Mouse (Mus musculus) neural tube, embryonic 12.5 days (tissue): ENCODE results near the gene Prss40. TPM values are rescaled to one million over a fixed set of nuclear protein-coding genes. Genes with fewer than 3 reads are reported as not detected.

Source experiments
- ATAC-seq: fragments of 200-750 bp; cut with Nextera tagmentation; 2 replicates; pipeline ENCODE4 v1.8.0; 2017; ENCODE audit warnings: low read depth, mild to moderate bottlenecking, moderate TSS enrichment, moderate library complexity; ENCODE audit not compliant: low FRiP score
- H3K27ac ChIP-seq: fragments of 300-500 bp; sonication (generic); 2 replicates; pipeline ENCODE4 v1.5.1; 2016
- H3K27me3 ChIP-seq: fragments of 300-500 bp; sonication (generic); replicated peaks from 2 replicates; pipeline ENCODE4 v1.6.1; 2016; ENCODE audit warnings: mild to moderate bottlenecking
- H3K36me3 ChIP-seq: fragments of 300-500 bp; sonication (generic); 2 replicates; pipeline ENCODE4 v1.6.1; 2016; ENCODE audit warnings: mild to moderate bottlenecking
- H3K4me1 ChIP-seq: fragments of 300-500 bp; sonication (generic); 2 replicates; pipeline ENCODE4 v1.6.1; 2016
- H3K4me2 ChIP-seq: fragments of 300-500 bp; sonication (generic); replicated peaks from 2 replicates; pipeline ENCODE4 v1.6.1; 2016; ENCODE audit warnings: mild to moderate bottlenecking
- H3K4me3 ChIP-seq: fragments of 300-500 bp; sonication (generic); 2 replicates; pipeline ENCODE4 v1.5.1; 2016
- H3K9ac ChIP-seq: fragments of 300-500 bp; sonication (generic); 2 replicates; pipeline ENCODE4 v1.6.1; 2016; ENCODE audit warnings: mild to moderate bottlenecking
- H3K9me3 ChIP-seq: fragments of 300-500 bp; sonication (generic); 2 replicates; pipeline ENCODE4 v1.6.1; 2016; ENCODE audit warnings: mild to moderate bottlenecking
- WGBS: fragments of 180-500 bp; shearing (Covaris S2); methylation state at CpG from one replicate; pipeline ENCODE4 v1.1.7; 2016; 5-methylcytosine and 5-hydroxymethylcytosine counted together
- polyA plus RNA-seq: library from polyadenylated mRNA; unstranded; fragments of >200 nt; fragmentation: Nextera tagmentation; extraction: Ambion mirVana; gene quantifications from 2 replicates; pipeline ENCODE4 v1.2.1, GENCODE M21; 2016

Prss40 gene
- not detected in 2 replicates for polyA plus RNA-seq

GRCm38 (mm10) chr1:34560843-34561242 is at the start of gene Prss40:
Gene Prss40 (minus strand): TSS chr1:34560943.
- no peak within 1 kb of the TSS for H3K9ac ChIP-seq
- 91% methylated on average over 15 of the region's 15 CpGs for WGBS
- H3K27me3 ChIP-seq: no peaks in the 10 kb centered on the region
- H3K4me2 ChIP-seq: no peak within 1 kb of the TSS
- no peak for ATAC-seq
- H3K4me3 ChIP-seq: no peak within 1 kb of the TSS
- no peaks in the 10 kb centered on the region for H3K36me3 ChIP-seq
- no peaks in the 10 kb centered on the region for H3K4me1 ChIP-seq
- no peak within 1 kb of the TSS for H3K27ac ChIP-seq
- no peaks in the 10 kb centered on the region for H3K9me3 ChIP-seq

GRCm38 (mm10) chr1:34602363-34602762 is 41.6 kb upstream of the Prss40 start:
- H3K9ac ChIP-seq: no peak overlapping the region
- WGBS: 17% methylated on average over 8 of the region's 8 CpGs
- H3K36me3 ChIP-seq: no peaks in the 10 kb centered on the region
- H3K4me1 ChIP-seq: no peaks in the 10 kb centered on the region
- H3K4me3 ChIP-seq: no peak overlapping the region
- H3K27ac ChIP-seq: no peak overlapping the region
- peak; percentile 63 for ATAC-seq
- H3K9me3 ChIP-seq: no peaks in the 10 kb centered on the region
- no peaks in the 10 kb centered on the region for H3K27me3 ChIP-seq
- H3K4me2 ChIP-seq: no peak overlapping the region

GRCm38 (mm10) chr1:34601323-34602047 is 40.7 kb upstream of the Prss40 start:
- WGBS: 80% methylated on average over 3 of the region's 3 CpGs
- H3K36me3 ChIP-seq: no peaks in the 10 kb centered on the region
- no peak for ATAC-seq

GRCm38 (mm10) chr1:34600000-34600399 is 39.3 kb upstream of the Prss40 start:
- Histone ChIP-seq H3K4me3 (no peak overlapping the region), H3K9ac (no peak overlapping the region), H3K27ac (no peak overlapping the region), H3K4me2 (no peak overlapping the region), H3K27me3 (no peaks in the 10 kb centered on the region), H3K36me3 (peaks cover 5% of the 10 kb centered on the region; the same call in 1 of the 2 replicates), H3K9me3 (no peaks in the 10 kb centered on the region), H3K4me1 (no peaks in the 10 kb centered on the region)
- WGBS: 71% methylated on average over 15 of the region's 15 CpGs
- ATAC-seq: no peak

More at GRCm38 (mm10) chr1:34601323-34602047, 40.7 kb upstream of the Prss40 start:
- no peaks in the 10 kb centered on the region for H3K27me3 ChIP-seq
- no peaks in the 10 kb centered on the region for H3K4me1 ChIP-seq
- no peak overlapping the region for H3K27ac ChIP-seq
- no peaks in the 10 kb centered on the region for H3K9me3 ChIP-seq
- H3K4me3 ChIP-seq: no peak overlapping the region
- H3K9ac ChIP-seq: no peak overlapping the region
- H3K4me2 ChIP-seq: no peak overlapping the region

GRCm38 (mm10) chr1:34587298-34588096 is 26.8 kb upstream of the Prss40 start:
- no peak overlapping the region for H3K4me3 ChIP-seq
- no peaks in the 10 kb centered on the region for H3K9me3 ChIP-seq
- WGBS: 88% methylated on average over 22 of the region's 22 CpGs
- H3K4me1 ChIP-seq: no peaks in the 10 kb centered on the region; the same call in 1 of the 2 replicates
- peaks cover 32% of the 10 kb centered on the region for H3K36me3 ChIP-seq
- no peak overlapping the region for H3K9ac ChIP-seq
- ATAC-seq: no peak
- H3K27ac ChIP-seq: no peak overlapping the region
- H3K27me3 ChIP-seq: no peaks in the 10 kb centered on the region
- H3K4me2 ChIP-seq: no peak overlapping the region

- H3K4me2 ChIP-seq: no peak overlapping the region
- ATAC-seq: no peak
- no peaks in the 10 kb centered on the region for H3K9me3 ChIP-seq
- no peak overlapping the region for H3K27ac ChIP-seq
- WGBS: 76% methylated on average over 4 of the region's 4 CpGs
- no peak overlapping the region for H3K4me3 ChIP-seq
- peaks cover 11% of the 10 kb centered on the region; the same call in 1 of the 2 replicates for H3K27me3 ChIP-seq
- peaks cover 24% of the 10 kb centered on the region; the same call in 1 of the 2 replicates for H3K36me3 ChIP-seq
- no peak overlapping the region for H3K9ac ChIP-seq
- H3K4me1 ChIP-seq: no peaks in the 10 kb centered on the region; the same call in 1 of the 2 replicates
Measured at GRCm38 (mm10) chr1:34584736-34585135, 24.0 kb upstream of the Prss40 start.

- H3K27me3 ChIP-seq: peaks cover 15% of the 10 kb centered on the region
- H3K9me3 ChIP-seq: no peaks in the 10 kb centered on the region
- H3K4me2 ChIP-seq: no peak overlapping the region
- H3K9ac ChIP-seq: no peak overlapping the region
- no peak overlapping the region for H3K27ac ChIP-seq
- H3K4me3 ChIP-seq: no peak overlapping the region
- WGBS: 21% methylated on average over 4 of the region's 4 CpGs
- peaks cover 19% of the 10 kb centered on the region; the same call in 1 of the 2 replicates for H3K36me3 ChIP-seq
- no peak for ATAC-seq
- H3K4me1 ChIP-seq: no peaks in the 10 kb centered on the region; the same call in 1 of the 2 replicates
Measured at GRCm38 (mm10) chr1:34583821-34584263, 23.1 kb upstream of the Prss40 start.

- Histone ChIP-seq H3K9me3 (no peaks in the 10 kb centered on the region), H3K27me3 (peaks cover 25% of the 10 kb centered on the region), H3K4me2 (no peak overlapping the region), H3K4me3 (no peak overlapping the region), H3K4me1 (no peaks in the 10 kb centered on the region; the same call in 1 of the 2 replicates), H3K27ac (no peak overlapping the region), H3K36me3 (peaks cover 7% of the 10 kb centered on the region; the same call in 1 of the 2 replicates), H3K9ac (no peak overlapping the region)
- ATAC-seq: no peak
- WGBS: 73% methylated on average over 6 of the region's 6 CpGs
Measured at GRCm38 (mm10) chr1:34582218-34582617, 21.5 kb upstream of the Prss40 start.

- H3K9ac ChIP-seq: peak overlapping the region; percentile 57
- ATAC-seq: peak; percentile 65
- peak overlapping the region; percentile 67 for H3K4me2 ChIP-seq
- no peaks in the 10 kb centered on the region for H3K36me3 ChIP-seq
- H3K4me1 ChIP-seq: no peaks in the 10 kb centered on the region; the same call in 1 of the 2 replicates
- peak overlapping the region; percentile 39 for H3K4me3 ChIP-seq
- peak overlapping the region; percentile 66; the same call in 1 of the 2 replicates for H3K27ac ChIP-seq
- no peaks in the 10 kb centered on the region for H3K9me3 ChIP-seq
- under 1% methylated on average over 18 of the region's 18 CpGs for WGBS
- peaks cover 28% of the 10 kb centered on the region for H3K27me3 ChIP-seq
Measured at GRCm38 (mm10) chr1:34579782-34580356, 19.1 kb upstream of the Prss40 start.

GRCm38 (mm10) chr1:34578851-34579781 is 18.4 kb upstream of the Prss40 start, which contains the start of gene Amer3:
Gene Amer3 (plus strand): TSS chr1:34579657.
- Histone ChIP-seq H3K4me3 (peak within 1 kb of the TSS; percentile 39), H3K36me3 (no peaks in the 10 kb centered on the region), H3K9ac (peak within 1 kb of the TSS; percentile 57), H3K27me3 (peaks cover 28% of the 10 kb centered on the region), H3K4me1 (no peaks in the 10 kb centered on the region; the same call in 1 of the 2 replicates), H3K27ac (peak within 1 kb of the TSS; percentile 66; the same call in 1 of the 2 replicates), H3K4me2 (peak within 1 kb of the TSS; percentile 67), H3K9me3 (no peaks in the 10 kb centered on the region)
- WGBS: under 1% methylated on average over 53 of the region's 53 CpGs
- peak; percentile 94 for ATAC-seq

- H3K9ac ChIP-seq: no peak overlapping the region
- H3K4me2 ChIP-seq: no peak overlapping the region
- H3K4me1 ChIP-seq: no peaks in the 10 kb centered on the region
- WGBS: 87% methylated on average over 6 of the region's 6 CpGs
- no peaks in the 10 kb centered on the region for H3K36me3 ChIP-seq
- H3K4me3 ChIP-seq: no peak overlapping the region
- H3K27ac ChIP-seq: no peak overlapping the region
- H3K27me3 ChIP-seq: peaks cover 8% of the 10 kb centered on the region; the same call in 1 of the 2 replicates
- no peak for ATAC-seq
- no peaks in the 10 kb centered on the region for H3K9me3 ChIP-seq
Measured at GRCm38 (mm10) chr1:34573221-34573620, 12.5 kb upstream of the Prss40 start.
